Mouse (Mus musculus) bone marrow macrophage, adult 2 months (primary cell): ENCODE data around the gene 4931422A03Rik. TPM values are rescaled to one million over a fixed set of nuclear protein-coding genes. Genes with fewer than 3 reads are reported as not detected.
"Not testable (repeated sequence)": the region's sequence is repeated elsewhere in the genome, so short reads cannot be mapped to it uniquely, and the experiment has no call there.

Experiments used
- H3K27ac ChIP-seq: 2 replicates; pipeline ENCODE4 v1.5.1; 2012; ENCODE audit warnings: low read depth, low read length; ENCODE audit not compliant: insufficient read depth
- H3K4me1 ChIP-seq: 2 replicates; pipeline ENCODE4 v1.6.1; 2012; ENCODE audit warnings: low read length; ENCODE audit not compliant: control insufficient read depth, insufficient read depth
- H3K4me3 ChIP-seq: 2 replicates; pipeline ENCODE4 v1.5.1; 2012; ENCODE audit warnings: mild to moderate bottlenecking, low read length, moderate library complexity; ENCODE audit not compliant: insufficient read depth
- CTCF ChIP-seq: IDR thresholded peaks from 2 replicates; pipeline ENCODE4 v1.5.1; 2012; ENCODE audit warnings: low read depth, mild to moderate bottlenecking, low read length, moderate library complexity
- POLR2A ChIP-seq: IDR thresholded peaks from 2 replicates; pipeline ENCODE4 v1.6.1; 2012; ENCODE audit warnings: mild to moderate bottlenecking, low read depth, low read length, borderline replicate concordance
- polyA plus RNA-seq: library from polyadenylated mRNA; stranded (reverse); fragments of >200 nt; gene quantifications from 2 replicates; pipeline ENCODE4 v1.2.4, GENCODE M21; 2012; ENCODE audit not compliant: missing spikeins, insufficient read depth, insufficient read length

Gene 4931422A03Rik
- polyA plus RNA-seq = not detected in 2 replicates

GRCm38 (mm10) chr2:104028139-104028723 is at the start of gene 4931422A03Rik:
Gene 4931422A03Rik (minus strand): TSS chr2:104028361.
- peak within 1 kb of the TSS; percentile 29 for H3K27ac ChIP-seq
- H3K4me1 ChIP-seq = peaks cover 5% of the 10 kb centered on the region
- TF ChIP-seq POLR2A (no peak), CTCF (no peak)
- H3K4me3 ChIP-seq = peak within 1 kb of the TSS; percentile 94

- TF ChIP-seq CTCF = no peak
- no peak for TF ChIP-seq POLR2A
- Histone ChIP-seq H3K4me1 (0 out of 2 replicates have a peak, but pooled peaks cover 3% of the 10 kb centered on the region), H3K4me3 (no peak within 1 kb of the TSS), H3K27ac (no peak within 1 kb of the TSS)
Observed at GRCm38 (mm10) chr2:104069704-104070185, 41.6 kb upstream of the 4931422A03Rik start, which contains the start of gene Cd59b. Gene Cd59b (plus strand): TSS chr2:104069849.

- H3K4me1 ChIP-seq, H3K27ac ChIP-seq: not testable (repeated sequence)
Observed at GRCm38 (mm10) chr2:104068450-104068849, 40.3 kb upstream of the 4931422A03Rik start, which contains the start of gene Gm10799. Gene Gm10799 (minus strand): TSS chr2:104068550.

GRCm38 (mm10) chr2:104065526-104065925 is 37.4 kb upstream of the 4931422A03Rik start, which contains the start of gene Gm10912:
Gene Gm10912 (plus strand): TSS chr2:104065826.
- H3K27ac ChIP-seq, H3K4me1 ChIP-seq, H3K4me3 ChIP-seq: not testable (repeated sequence)

More at GRCm38 (mm10) chr2:104068450-104068849, 40.3 kb upstream of the 4931422A03Rik start, which contains the start of gene Gm10799:
- H3K4me3 ChIP-seq = not testable (repeated sequence)

GRCm38 (mm10) chr2:104064152-104064551 is 36.0 kb upstream of the 4931422A03Rik start:
- no peak overlapping the region for H3K27ac ChIP-seq
- H3K4me3 ChIP-seq = no peak overlapping the region
- peaks cover 3% of the 10 kb centered on the region; the same call in 1 of the 2 replicates for H3K4me1 ChIP-seq
- TF ChIP-seq CTCF (no peak), POLR2A (no peak)

GRCm38 (mm10) chr2:104062665-104063064 is 34.5 kb upstream of the 4931422A03Rik start:
- peaks cover 4% of the 10 kb centered on the region for H3K4me1 ChIP-seq

GRCm38 (mm10) chr2:104060996-104061395 is 32.8 kb upstream of the 4931422A03Rik start:
- Histone ChIP-seq H3K4me1 (peaks cover 4% of the 10 kb centered on the region), H3K4me3 (no peak overlapping the region), H3K27ac (no peak overlapping the region)
- TF ChIP-seq CTCF (no peak), POLR2A (no peak)

More at GRCm38 (mm10) chr2:104062665-104063064, 34.5 kb upstream of the 4931422A03Rik start:
- TF ChIP-seq CTCF (no peak), POLR2A (no peak)
- H3K4me3 ChIP-seq = no peak overlapping the region
- no peak overlapping the region for H3K27ac ChIP-seq

- no peak for TF ChIP-seq CTCF
- TF ChIP-seq POLR2A = no peak
- H3K27ac ChIP-seq = peak overlapping the region; percentile 2; the same call in 1 of the 2 replicates
- H3K4me1 ChIP-seq = peaks cover 4% of the 10 kb centered on the region
- no peak overlapping the region for H3K4me3 ChIP-seq
Observed at GRCm38 (mm10) chr2:104059786-104060185, 31.6 kb upstream of the 4931422A03Rik start.

GRCm38 (mm10) chr2:104058954-104059353 is 30.8 kb upstream of the 4931422A03Rik start:
- no peak for TF ChIP-seq POLR2A
- TF ChIP-seq CTCF = no peak
- H3K4me3 ChIP-seq = no peak overlapping the region
- H3K4me1 ChIP-seq = peaks cover 4% of the 10 kb centered on the region
- no peak overlapping the region for H3K27ac ChIP-seq

GRCm38 (mm10) chr2:104058381-104058780 is 30.2 kb upstream of the 4931422A03Rik start:
- H3K27ac ChIP-seq = no peak overlapping the region
- peaks cover 4% of the 10 kb centered on the region for H3K4me1 ChIP-seq
- no peak for TF ChIP-seq CTCF
- TF ChIP-seq POLR2A = no peak
- H3K4me3 ChIP-seq = no peak overlapping the region
